Mouse (Mus musculus) G1E-ER4 (cell line): ENCODE results near the gene Mill2. TPM values are rescaled to one million over a fixed set of nuclear protein-coding genes. Genes with fewer than 3 reads are reported as not detected.

Experiments used
- GATA1 ChIP-seq: IDR thresholded peaks from one replicate; pipeline ENCODE4 v1.8.0; 2012; ENCODE audit warnings: low read length, inconsistent platforms
- polyA plus RNA-seq: library from polyadenylated mRNA; stranded (reverse); fragments of >175 nt; gene quantifications from 2 replicates; pipeline ENCODE4 v1.2.3, GENCODE M21; 2012

Gene Mill2
- polyA plus RNA-seq = not detected in 2 replicates

DNA sequence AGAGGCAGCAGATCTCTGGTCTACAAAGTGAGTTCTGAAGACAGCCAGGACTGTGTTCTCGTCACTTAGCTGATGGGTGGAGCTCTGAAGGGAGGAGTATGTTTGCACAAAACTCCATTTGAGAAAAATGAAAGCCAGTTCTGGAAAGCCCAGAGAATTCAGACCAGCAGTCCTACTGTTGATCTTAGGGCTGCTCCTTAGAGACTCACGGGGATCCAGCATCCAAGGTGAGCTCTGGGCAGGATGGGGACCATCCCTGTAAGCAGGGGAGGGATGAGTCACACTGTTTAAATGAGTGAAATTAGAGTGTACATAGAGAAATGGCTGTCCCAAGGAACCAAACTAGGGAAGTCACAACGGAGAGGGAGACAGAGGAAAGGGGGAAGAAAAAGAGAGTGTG lies at the start of gene Mill2:
TSS of gene Mill2 (plus strand) at position 102 of the 400 bp plus-strand sequence.
- TF ChIP-seq GATA1 = no peak

DNA sequence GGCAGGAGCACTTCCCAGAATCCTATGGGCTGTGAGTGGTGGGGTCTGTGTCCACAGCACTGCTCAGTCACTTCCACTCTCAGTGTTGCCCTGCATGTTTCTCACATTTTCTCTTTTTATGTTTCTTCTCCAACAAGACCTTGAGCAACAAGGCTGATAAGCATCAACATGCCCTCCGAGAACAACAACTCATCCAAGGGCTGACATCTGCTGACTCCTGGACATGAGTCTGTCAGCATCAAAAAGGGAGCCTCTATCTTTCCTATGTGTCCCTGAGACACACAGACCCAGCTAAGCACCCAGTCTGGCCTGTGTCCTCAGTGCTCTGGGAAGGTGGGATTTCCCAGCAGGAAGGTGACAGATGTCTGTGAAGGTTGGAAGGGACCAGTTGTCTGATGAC lies 41.3 kb upstream of the Mill2 start, which contains the start of gene Psg19:
TSS of gene Psg19 (minus strand) at position 101 of the 400 bp plus-strand sequence.
- no peak for TF ChIP-seq GATA1

DNA sequence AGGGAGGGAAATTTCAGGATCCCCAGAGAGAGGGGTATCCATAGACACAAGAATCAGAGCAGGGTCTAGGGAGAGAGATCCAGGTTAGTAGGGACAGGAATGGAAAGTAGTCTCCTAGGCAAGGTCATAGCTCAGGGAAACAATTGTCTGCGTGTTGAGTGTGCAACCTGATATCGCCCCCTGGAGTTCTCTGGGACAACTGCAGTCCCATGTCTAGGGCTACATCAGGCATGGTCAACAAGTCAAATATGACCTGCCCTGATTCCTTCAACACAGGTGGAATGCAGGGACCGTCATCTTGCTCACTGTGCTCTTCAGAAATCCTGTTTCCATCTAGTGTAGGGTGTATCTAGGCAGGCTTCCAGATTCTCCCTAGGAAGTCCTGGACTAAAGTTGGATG lies 40.6 kb upstream of the Mill2 start:
- TF ChIP-seq GATA1 = no peak

DNA sequence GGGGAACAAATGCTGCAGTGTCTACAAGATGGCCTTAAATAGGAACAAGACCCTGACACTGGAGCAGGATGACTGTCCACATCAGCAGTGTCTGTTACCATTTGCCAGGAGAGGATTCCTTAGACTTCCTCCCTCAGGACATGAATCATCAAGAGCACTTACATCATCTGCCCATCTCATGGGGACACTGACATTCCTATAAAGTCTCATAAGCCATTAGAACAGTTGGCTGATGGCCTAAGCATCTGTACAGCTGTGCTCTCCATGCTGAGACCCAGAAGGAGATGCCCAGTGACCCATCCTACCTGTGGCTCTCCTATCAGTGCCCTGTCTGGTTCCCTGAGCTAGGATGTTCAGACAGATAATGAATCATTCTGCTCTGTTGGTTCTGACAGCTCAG lies 36.2 kb upstream of the Mill2 start:
- no peak for TF ChIP-seq GATA1

DNA sequence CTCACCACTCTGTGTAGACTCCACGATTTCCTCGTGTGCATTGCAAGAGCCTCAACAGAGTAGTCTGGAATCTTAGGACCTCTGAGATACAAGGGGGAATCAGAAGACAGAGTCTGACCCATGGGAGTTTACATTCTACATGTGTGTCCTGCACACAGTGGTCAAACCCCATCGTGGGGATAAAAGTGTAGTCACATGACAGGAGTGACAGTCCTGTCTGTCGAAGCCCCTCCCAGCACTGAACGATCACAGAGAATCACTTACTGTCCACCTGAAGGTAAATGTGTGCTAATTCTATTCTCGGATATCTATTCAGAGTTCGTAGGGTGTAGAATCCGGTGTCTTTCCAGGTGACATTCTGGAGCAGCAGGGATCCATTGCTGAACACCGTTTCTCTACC lies 21.5 kb upstream of the Mill2 start:
- TF ChIP-seq GATA1 = no peak

DNA sequence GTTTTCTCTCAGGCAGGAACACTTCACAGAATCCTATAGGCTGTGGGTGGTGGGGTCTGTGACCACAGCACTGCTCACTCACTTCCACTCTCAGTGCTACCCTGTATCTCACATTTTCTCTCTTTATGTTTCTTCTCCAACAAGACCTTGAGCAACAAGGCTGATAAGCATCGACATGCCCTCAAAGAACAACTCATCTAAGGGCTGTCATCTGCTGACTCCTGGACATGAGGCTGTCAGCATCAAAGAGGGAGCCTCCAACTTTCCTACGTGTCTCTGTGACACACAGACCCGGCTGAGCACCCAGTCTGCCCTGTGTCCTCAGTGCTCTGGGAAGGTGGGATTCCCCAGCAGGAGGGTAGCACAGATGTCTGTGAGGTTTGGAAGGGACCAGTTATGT lies 18.3 kb upstream of the Mill2 start, which contains the start of gene Psg17:
TSS of gene Psg17 (minus strand) at position 101 of the 400 bp plus-strand sequence.
- TF ChIP-seq GATA1 = no peak

DNA sequence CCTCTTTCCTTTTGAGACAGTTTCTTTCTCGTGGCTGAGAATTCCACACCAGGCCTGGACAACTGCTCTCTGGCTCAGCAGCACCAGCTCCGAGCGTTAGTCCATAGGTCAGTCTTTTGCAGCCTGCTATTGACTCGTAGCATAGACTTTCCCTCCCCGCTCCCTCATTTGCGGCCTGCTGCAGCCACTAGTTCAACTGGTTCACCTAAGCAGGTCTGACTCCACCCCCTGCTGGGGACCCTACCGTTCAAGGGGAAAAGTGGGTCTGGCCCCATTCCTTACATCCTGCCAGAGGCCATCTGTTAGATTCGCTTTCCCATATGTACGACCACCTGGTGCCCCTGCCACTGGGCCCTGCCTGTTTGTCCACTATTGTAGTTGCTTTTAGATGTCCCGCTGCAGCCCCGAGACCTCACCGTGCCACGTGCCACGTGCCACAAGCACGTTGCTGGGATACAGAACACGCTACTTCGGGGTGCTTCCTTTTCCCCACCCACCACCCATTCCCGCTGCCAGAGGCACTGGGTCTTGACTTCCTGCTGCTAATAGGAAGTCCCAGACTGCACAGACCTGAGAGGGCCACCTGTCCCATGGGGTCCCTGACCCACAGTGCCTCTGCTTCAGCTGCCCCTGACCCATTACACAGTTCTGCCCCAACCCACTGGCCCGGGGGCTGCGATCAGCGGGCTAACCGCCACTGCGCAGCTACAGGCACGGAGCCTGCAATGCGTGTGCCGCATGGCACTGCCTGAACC lies 11.8 kb upstream of the Mill2 start:
- TF ChIP-seq GATA1 = no peak

DNA sequence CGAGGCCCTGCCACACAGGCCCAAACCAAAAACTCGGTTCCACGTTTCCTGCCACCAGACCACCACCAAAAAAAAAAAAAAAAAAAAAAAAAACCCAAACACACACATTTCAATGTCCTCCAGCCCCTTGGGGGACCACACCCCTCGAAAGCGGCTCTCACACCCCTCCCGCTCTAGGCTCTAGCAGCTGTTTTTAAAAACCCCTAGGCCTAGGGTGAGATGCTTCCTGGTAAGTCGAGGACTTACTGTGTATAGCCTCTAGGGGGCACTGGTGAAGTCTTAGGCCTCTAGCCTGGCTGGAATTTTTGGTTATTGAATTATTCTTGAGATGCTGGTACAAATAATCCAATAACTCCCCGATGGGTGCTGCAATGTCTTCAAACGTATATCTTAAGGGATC lies 11.2 kb upstream of the Mill2 start:
- no peak for TF ChIP-seq GATA1

DNA sequence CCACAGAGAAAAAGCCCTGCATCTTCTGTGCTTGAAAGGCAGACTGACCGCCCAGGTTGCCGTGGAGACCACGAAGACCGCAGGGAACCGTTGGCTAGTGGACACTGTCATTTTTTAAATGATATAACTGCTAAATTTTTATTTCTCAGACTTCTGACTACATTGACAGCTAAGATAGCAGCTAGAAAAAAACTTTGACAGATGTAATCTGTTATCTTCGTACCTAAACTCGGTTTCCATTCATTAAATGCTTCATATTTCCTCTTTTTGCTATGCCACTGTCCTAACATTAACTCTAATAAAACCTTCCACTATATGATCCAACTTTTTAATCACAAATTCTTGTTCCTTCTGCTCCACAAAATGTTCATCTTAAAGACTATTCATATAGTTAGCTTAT lies 10.2 kb upstream of the Mill2 start:
- TF ChIP-seq GATA1 = no peak

DNA sequence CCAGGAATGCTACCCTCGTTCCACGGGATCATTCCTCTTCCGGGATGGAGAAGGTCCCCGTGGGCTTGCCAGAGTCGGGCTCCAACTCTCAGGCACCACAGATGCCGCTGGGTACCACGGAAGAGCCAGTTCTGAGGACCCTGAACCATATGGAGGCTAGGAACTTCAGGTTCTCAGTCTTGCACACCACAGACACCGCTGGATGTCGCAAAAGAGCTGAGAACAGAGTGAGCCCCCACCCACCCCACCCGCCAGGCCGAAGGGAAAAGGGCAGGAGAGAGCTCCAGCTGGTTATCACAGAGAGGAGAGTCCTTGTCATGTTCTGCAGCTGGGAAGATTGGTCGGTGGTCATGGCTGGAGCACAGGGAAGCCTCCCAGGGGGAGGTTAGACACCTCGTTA lies 7.5 kb upstream of the Mill2 start:
- TF ChIP-seq GATA1 = no peak

DNA sequence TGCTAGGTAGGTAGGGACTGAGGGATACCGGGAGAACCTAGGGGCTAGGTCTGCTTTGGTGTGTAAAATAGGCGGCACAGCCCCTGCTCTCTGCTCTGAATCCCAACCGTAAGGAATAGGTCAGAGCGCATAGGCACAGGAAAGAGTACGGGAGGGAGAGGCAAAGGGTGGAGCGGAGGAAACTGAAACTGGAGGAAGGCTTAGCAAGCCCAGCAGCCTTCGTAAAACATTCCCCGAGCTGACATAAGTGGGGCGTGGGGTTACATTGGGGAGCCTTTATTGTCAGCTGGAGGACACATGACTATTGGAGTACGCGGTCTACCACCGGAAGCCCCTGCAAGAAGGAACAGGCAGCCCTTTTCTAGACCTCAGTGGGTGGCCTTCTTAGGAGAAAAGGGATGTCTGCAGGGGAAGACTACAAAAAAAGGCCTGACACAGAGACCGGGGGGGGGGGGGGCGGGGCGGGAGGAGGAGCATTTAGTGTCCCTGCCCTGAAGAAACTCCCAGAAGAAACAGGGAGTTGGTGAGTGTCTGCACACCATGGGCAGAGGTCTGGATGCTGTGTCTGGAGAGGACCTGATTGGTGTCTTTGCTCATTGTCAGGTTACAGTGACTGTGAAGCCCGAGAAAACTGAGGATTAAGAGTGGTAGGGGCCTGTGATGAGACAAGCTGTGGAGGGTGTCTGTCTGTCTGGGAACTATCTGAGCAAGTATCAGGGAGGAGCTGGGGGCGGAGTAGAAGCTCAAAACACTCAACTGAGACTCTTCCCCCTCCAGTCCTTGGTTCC lies 814 bp downstream of the Mill2 start:
- TF ChIP-seq GATA1 = no peak

DNA sequence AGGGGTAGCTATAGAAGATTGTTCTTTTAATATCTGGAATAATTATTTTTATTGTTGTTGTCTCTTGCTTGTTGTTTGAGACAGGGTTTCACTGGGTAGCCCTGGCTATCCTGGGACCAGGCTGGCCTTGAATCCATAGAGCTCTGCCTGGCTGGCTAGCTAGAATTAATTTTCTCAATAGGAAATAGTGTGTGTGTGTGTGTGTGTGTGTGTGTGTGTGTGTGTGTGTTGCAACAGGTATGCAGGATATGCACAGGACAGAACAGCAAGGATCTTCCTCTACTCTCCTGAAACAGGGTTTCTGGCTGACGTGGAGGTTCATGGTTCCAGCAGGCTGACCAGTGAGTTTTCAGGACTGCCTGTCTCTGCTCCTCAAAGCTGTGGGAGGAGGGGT lies 1.4 kb downstream of the Mill2 start:
- TF ChIP-seq GATA1 = no peak

DNA sequence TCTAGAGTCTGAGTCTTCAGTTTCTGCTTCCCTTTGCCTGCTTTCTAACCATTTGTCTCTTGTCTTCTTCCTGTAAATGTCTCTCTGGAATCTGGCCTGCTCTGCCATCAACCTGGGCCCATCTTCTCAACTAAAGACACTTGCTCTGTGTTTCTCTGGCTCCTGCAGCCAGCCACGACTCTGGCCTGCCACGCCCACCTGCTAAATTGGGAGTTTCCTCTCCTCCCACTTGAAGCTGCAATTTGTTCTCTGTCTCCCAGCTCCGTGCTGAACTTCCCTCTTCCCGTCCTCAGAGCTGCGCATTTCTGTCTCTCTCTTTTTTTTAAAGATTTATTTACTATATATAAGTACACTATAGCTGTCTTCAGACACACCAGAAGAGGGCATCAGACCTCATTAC lies 5.0 kb downstream of the Mill2 start:
- no peak for TF ChIP-seq GATA1

DNA sequence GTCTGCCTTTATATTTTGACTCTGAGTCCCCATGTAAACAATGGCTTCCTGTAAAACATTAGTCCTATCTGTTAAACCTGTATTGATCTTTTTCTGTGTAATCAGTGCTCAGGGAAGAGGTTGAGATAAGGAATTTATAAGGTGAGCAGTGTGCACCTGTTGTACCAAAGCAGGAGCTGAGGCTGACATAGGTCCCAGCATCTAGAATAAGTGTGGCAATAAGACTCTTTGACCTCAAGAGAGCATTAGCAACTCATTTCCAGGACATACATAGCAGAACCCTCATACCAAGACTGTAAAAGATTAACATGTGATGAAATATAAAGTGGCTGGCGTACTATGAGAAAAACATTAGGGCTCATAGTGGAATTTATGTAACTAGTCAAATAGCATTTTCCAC lies 8.6 kb downstream of the Mill2 start:
- no peak for TF ChIP-seq GATA1

DNA sequence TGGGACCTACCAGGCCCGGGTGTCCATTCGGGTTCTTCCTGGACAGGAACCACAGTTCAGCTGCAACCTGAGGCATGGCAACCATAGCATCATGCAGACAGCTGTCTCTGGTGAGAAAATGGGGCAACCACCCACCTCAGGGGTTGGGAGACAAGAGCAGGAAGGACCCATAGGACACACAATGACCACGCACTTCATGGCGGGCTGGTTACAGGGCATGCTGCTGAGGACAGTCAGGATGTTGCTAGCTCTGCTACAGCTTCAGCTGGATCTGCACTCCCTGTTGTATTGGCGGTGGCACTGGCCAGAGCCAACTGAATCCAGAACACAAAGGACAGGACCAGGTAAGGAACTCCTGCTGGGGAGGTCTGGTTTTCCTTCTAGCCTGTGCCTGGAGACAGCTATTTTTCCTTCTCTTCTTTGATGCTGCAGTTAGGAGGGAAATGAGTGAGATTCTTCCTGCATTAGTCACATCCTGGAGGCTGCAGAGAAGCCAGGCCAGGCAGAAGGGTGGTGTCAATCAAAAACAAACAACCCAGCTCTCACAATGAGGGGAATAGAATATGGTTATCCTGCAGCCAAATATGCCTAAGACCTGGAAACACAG lies 18.6 kb downstream of the Mill2 start:
- no peak for TF ChIP-seq GATA1

DNA sequence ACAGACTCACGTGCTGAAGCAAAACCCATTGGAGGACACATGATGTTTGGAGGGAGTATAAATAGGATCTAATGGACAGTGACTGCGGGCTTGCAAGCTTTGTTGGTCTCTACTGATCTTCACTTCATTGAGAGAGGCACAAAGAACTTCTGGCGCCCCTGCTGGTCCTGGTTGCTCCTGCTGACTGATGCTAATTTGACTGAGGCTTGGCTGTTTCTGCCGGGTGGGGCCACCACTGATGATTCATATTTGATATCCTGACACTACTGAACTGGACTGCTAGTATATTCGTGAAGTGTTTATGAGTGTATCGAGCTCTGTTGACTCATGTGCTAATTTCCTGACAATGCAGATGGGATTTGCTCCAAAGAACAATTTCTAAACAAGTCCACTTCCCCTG lies 23.0 kb downstream of the Mill2 start:
- no peak for TF ChIP-seq GATA1
